Mouse (Mus musculus) cortical plate, adult 2 months (tissue): ENCODE results near the gene Klf6.

Source experiments
- CTCF ChIP-seq: fragments of 200-500 bp; IDR thresholded peaks from 2 replicates; pipeline ENCODE4 v1.5.1; 2011; ENCODE audit warnings: mild to moderate bottlenecking, control low read depth, low read length; ENCODE audit not compliant: insufficient read depth; ENCODE audit errors: extremely low read depth
- POLR2A ChIP-seq: fragments of 200-500 bp; IDR thresholded peaks from 2 replicates; pipeline ENCODE4 v1.6.1; 2011; ENCODE audit warnings: mild to moderate bottlenecking, low read length, control low read depth; ENCODE audit not compliant: insufficient read depth; ENCODE audit errors: extremely low read depth

GRCm38 (mm10) chr13:5846860-5847259, 14.4 kb upstream of the Klf6 start:
- no peak for TF ChIP-seq CTCF
- TF ChIP-seq POLR2A = no peak
